Mouse (Mus musculus) CH12.LX (cell line): ENCODE measurements around the gene Clec11a. TPM values are rescaled to one million over a fixed set of nuclear protein-coding genes. Genes with fewer than 3 reads are reported as not detected.
A peak's percentile ranks its signal among the peaks of the same experiment; 100 is the strongest.

ENCODE experiments used
- DNase-seq: peaks from one replicate; pipeline ENCODE4 v3.0.0-alpha.2; 2013; ENCODE audit errors: extremely low read depth
- H3K27ac ChIP-seq: 2 replicates; pipeline ENCODE4 v1.5.1; 2012; ENCODE audit warnings: low read depth, mild to moderate bottlenecking, control low read depth, moderate library complexity; ENCODE audit not compliant: insufficient read depth
- H3K27me3 ChIP-seq: replicated peaks from 2 replicates; pipeline ENCODE3; 2012; ENCODE audit warnings: inconsistent platforms
- H3K36me3 ChIP-seq, 2 experiments: replicated peaks in 1 of 2; 2 replicates each; pipeline versions ENCODE3 to v1.6.1; 2012; ENCODE audit warnings: inconsistent platforms in 1 of 2, low read length in 1 of 2, mild to moderate bottlenecking in 1 of 2, mixed read lengths in 1 of 2, moderate library complexity in 1 of 2; ENCODE audit not compliant: control insufficient read depth in 1 of 2, insufficient read depth in 1 of 2
- H3K4me1 ChIP-seq, 2 experiments: 2 replicates each; pipeline ENCODE4 v1.6.1; 2012; ENCODE audit warnings: inconsistent platforms in 1 of 2, moderate library complexity in 1 of 2; ENCODE audit not compliant: insufficient read depth in 2 of 2, control insufficient read depth in 1 of 2
- H3K4me2 ChIP-seq: 2 replicates; pipeline ENCODE4 v1.6.1; 2012; ENCODE audit warnings: low read depth, mild to moderate bottlenecking, control low read depth; ENCODE audit not compliant: poor library complexity, insufficient read depth, severe bottlenecking
- H3K4me3 ChIP-seq, 3 experiments: fragments of 150-350 bp in 1 of 3; sonication (generic) in 1 of 3; replicated peaks in 1 of 3; 2 replicates each; pipeline versions ENCODE3 to v1.5.1; 2011 to 2012; ENCODE audit warnings: low read depth in 2 of 3, low read length in 2 of 3, mild to moderate bottlenecking in 2 of 3, moderate library complexity in 2 of 3, control low read depth in 1 of 3, improper control_type of control experiment in 1 of 3, inconsistent platforms in 1 of 3, mixed read lengths in 1 of 3; ENCODE audit not compliant: poor library complexity in 1 of 3
- H3K79me2 ChIP-seq: replicated peaks from 2 replicates; pipeline ENCODE4 v1.6.1; 2012; ENCODE audit warnings: mild to moderate bottlenecking, moderate library complexity; ENCODE audit not compliant: control insufficient read depth, poor library complexity, insufficient read depth, severe bottlenecking; ENCODE audit errors: extremely low read depth
- H3K9ac ChIP-seq: 2 replicates; pipeline ENCODE4 v1.6.1; 2012; ENCODE audit warnings: low read depth, mild to moderate bottlenecking, control low read depth, moderate library complexity; ENCODE audit not compliant: insufficient read depth
- H3K9me3 ChIP-seq: replicated peaks from 2 replicates; pipeline ENCODE3; 2012; ENCODE audit warnings: low read length, inconsistent platforms, mixed read lengths
- CHD2 ChIP-seq: IDR thresholded peaks from 2 replicates; pipeline ENCODE4 v1.6.1; 2011; ENCODE audit warnings: low read length, improper control_type of control experiment
- CTCF ChIP-seq, 2 experiments: IDR thresholded peaks in 1 of 2; conservative IDR thresholded peaks in 1 of 2; 2 replicates each; pipeline ENCODE4 v1.5.1; 2011 to 2012; ENCODE audit warnings: low read depth in 2 of 2, low read length in 2 of 2, improper control_type of control experiment in 1 of 2, inconsistent platforms in 1 of 2, mild to moderate bottlenecking in 1 of 2, moderate library complexity in 1 of 2
- E2F4 ChIP-seq: IDR thresholded peaks from 2 replicates; pipeline ENCODE4 v1.6.1; 2011; ENCODE audit warnings: low read depth, low read length, improper control_type of control experiment; ENCODE audit not compliant: insufficient replicate concordance
- ELF1 ChIP-seq: IDR thresholded peaks from 2 replicates; pipeline ENCODE4 v1.6.1; 2014; ENCODE audit warnings: low read depth, mild to moderate bottlenecking, inconsistent platforms, low read length, improper control_type of control experiment
- EP300 ChIP-seq: IDR thresholded peaks from 2 replicates; pipeline ENCODE4 v1.6.1; 2011; ENCODE audit warnings: low read length, improper control_type of control experiment
- ETS1 ChIP-seq: conservative IDR thresholded peaks from 2 replicates; pipeline ENCODE4 v1.6.1; 2012; ENCODE audit warnings: low read depth, mild to moderate bottlenecking, inconsistent platforms, low read length, improper control_type of control experiment, moderate library complexity
- HCFC1 ChIP-seq: IDR thresholded peaks from 2 replicates; pipeline ENCODE4 v1.6.1; 2012; ENCODE audit warnings: low read depth, mild to moderate bottlenecking, inconsistent platforms, low read length, improper control_type of control experiment
- IRF4 ChIP-seq: IDR thresholded peaks from 2 replicates; pipeline ENCODE4 v1.6.1; 2014; ENCODE audit warnings: low read depth, mild to moderate bottlenecking, inconsistent platforms, low read length, improper control_type of control experiment
- JUN ChIP-seq: IDR thresholded peaks from 2 replicates; pipeline ENCODE4 v1.6.1; 2011; ENCODE audit warnings: low read depth, mild to moderate bottlenecking, low read length, improper control_type of control experiment, moderate library complexity; ENCODE audit not compliant: insufficient read depth
- JUND ChIP-seq: conservative IDR thresholded peaks from 2 replicates; pipeline ENCODE4 v1.6.1; 2011; ENCODE audit warnings: low read depth, low read length, improper control_type of control experiment
- KAT2A ChIP-seq: IDR thresholded peaks from 2 replicates; pipeline ENCODE4 v1.6.1; 2012; ENCODE audit warnings: low read length, improper control_type of control experiment, inconsistent platforms; ENCODE audit not compliant: insufficient replicate concordance
- MAFK ChIP-seq: IDR thresholded peaks from 2 replicates; pipeline ENCODE4 v1.6.1; 2011; ENCODE audit warnings: low read length, improper control_type of control experiment; ENCODE audit not compliant: insufficient replicate concordance
- MAX ChIP-seq: IDR thresholded peaks from 2 replicates; pipeline ENCODE4 v1.6.1; 2011; ENCODE audit warnings: low read length, improper control_type of control experiment
- MAZ ChIP-seq: IDR thresholded peaks from 2 replicates; pipeline ENCODE4 v1.6.1; 2012; ENCODE audit warnings: low read depth, mild to moderate bottlenecking, inconsistent platforms, low read length, improper control_type of control experiment, moderate library complexity
- MEF2A ChIP-seq: IDR thresholded peaks from 2 replicates; pipeline ENCODE4 v1.6.1; 2014; ENCODE audit warnings: low read depth, mild to moderate bottlenecking, inconsistent platforms, low read length, improper control_type of control experiment, borderline replicate concordance
- MXI1 ChIP-seq: IDR thresholded peaks from 2 replicates; pipeline ENCODE4 v1.6.1; 2011; ENCODE audit warnings: mild to moderate bottlenecking, low read depth, low read length, improper control_type of control experiment
- NRF1 ChIP-seq: IDR thresholded peaks from 2 replicates; pipeline ENCODE4 v1.6.1; 2014; ENCODE audit warnings: low read depth, mild to moderate bottlenecking, inconsistent platforms, low read length, improper control_type of control experiment, moderate library complexity
- PAX5 ChIP-seq: IDR thresholded peaks from 2 replicates; pipeline ENCODE4 v1.6.1; 2012; ENCODE audit warnings: low read length, inconsistent platforms, mixed read lengths
- POLR2A ChIP-seq: IDR thresholded peaks from 2 replicates; pipeline ENCODE4 v1.6.1; 2011; ENCODE audit warnings: low read depth, mild to moderate bottlenecking, improper control_type of control experiment, low read length
- POLR2AphosphoS2 ChIP-seq: IDR thresholded peaks from 2 replicates; pipeline ENCODE4 v1.6.1; 2011; ENCODE audit warnings: low read depth, low read length, improper control_type of control experiment
- RAD21 ChIP-seq: IDR thresholded peaks from 2 replicates; pipeline ENCODE4 v1.6.1; 2011; ENCODE audit warnings: low read depth, mild to moderate bottlenecking, low read length, improper control_type of control experiment, moderate library complexity
- SIN3A ChIP-seq: IDR thresholded peaks from 2 replicates; pipeline ENCODE4 v1.6.1; 2012; ENCODE audit warnings: low read length, improper control_type of control experiment, inconsistent platforms
- TBP ChIP-seq: conservative IDR thresholded peaks from 2 replicates; pipeline ENCODE4 v1.6.1; 2011; ENCODE audit warnings: low read depth, low read length, improper control_type of control experiment
- TCF12 ChIP-seq: IDR thresholded peaks from 2 replicates; pipeline ENCODE4 v1.6.1; 2014; ENCODE audit warnings: low read depth, mild to moderate bottlenecking, inconsistent platforms, low read length, improper control_type of control experiment
- UBTF ChIP-seq: IDR thresholded peaks from 2 replicates; pipeline ENCODE4 v1.6.1; 2012; ENCODE audit warnings: low read depth, mild to moderate bottlenecking, inconsistent platforms, low read length, improper control_type of control experiment, moderate library complexity
- USF1 ChIP-seq: IDR thresholded peaks from 2 replicates; pipeline ENCODE4 v1.6.1; 2014; ENCODE audit warnings: low read depth, mild to moderate bottlenecking, inconsistent platforms, low read length, improper control_type of control experiment
- USF2 ChIP-seq: conservative IDR thresholded peaks from 2 replicates; pipeline ENCODE4 v1.6.1; 2011; ENCODE audit warnings: low read depth, low read length, improper control_type of control experiment
- ZC3H11A ChIP-seq: IDR thresholded peaks from 2 replicates; pipeline ENCODE4 v1.6.1; 2012; ENCODE audit warnings: low read depth, mild to moderate bottlenecking, inconsistent platforms, low read length, improper control_type of control experiment
- ZMIZ1 ChIP-seq: IDR thresholded peaks from 2 replicates; pipeline ENCODE4 v1.6.1; 2012; ENCODE audit warnings: low read depth, mild to moderate bottlenecking, inconsistent platforms, low read length, improper control_type of control experiment
- ZNF384 ChIP-seq: IDR thresholded peaks from 2 replicates; pipeline ENCODE4 v1.6.1; 2012; ENCODE audit warnings: low read depth, low read length, improper control_type of control experiment, inconsistent platforms
- dilution Hi-C: fragments of 300-500 bp; cut with MboI; formaldehyde crosslinking; loops from 2 replicates; pipeline ENCODE4 v1.14.3; 2020; ENCODE audit warnings: low sequenced_read_pairs; ENCODE audit not compliant: extremely low pct_unique_long_range_greater_than_20kb, extremely low pct_ligation_motif_present
- in situ Hi-C: fragments of 300-500 bp; cut with MboI; formaldehyde crosslinking; loops from 3 replicates; pipeline ENCODE4 v1.14.3; 2019; ENCODE audit warnings: low sequenced_read_pairs, low pct_ligation_motif_present, low pct_unique_long_range_greater_than_20kb, mixed read lengths
- polyA plus RNA-seq: library from polyadenylated mRNA; unstranded; fragments of >175 nt; gene quantifications from 2 replicates; pipeline ENCODE4 v1.2.1, GENCODE M21; 2012; ENCODE audit warnings: low read depth; ENCODE audit not compliant: insufficient read length
- total RNA-seq, 2 experiments: library from RNA; depleted of rRNA; stranded (reverse); fragments of 300-350 nt in 1 of 2; fragments of >200 nt in 1 of 2; gene quantifications; 2 replicates each; pipeline ENCODE4 v1.2.3; 2012 to 2014

The Clec11a gene
- total and polyA plus RNA-seq, 3 experiments, result 0.46 to 0.89 (median 0.53) TPM

GRCm38 (mm10) chr7:44305686-44306085 lies 1.0 kb downstream of the Clec11a start:
- Histone ChIP-seq H3K4me3 (peak overlapping the region in 2 of 3 experiments; percentile 29 to 34), H3K4me2 (peak overlapping the region; percentile 39), H3K27me3 (peaks cover 44% of the 10 kb centered on the region), H3K36me3 (peaks cover 0 to 5% of the 10 kb centered on the region in 2 experiments), H3K4me1 (peaks cover 9 to 35% of the 10 kb centered on the region in 2 experiments), H3K27ac (no peak overlapping the region), H3K79me2 (no peaks in the 10 kb centered on the region), H3K9me3 (no peaks in the 10 kb centered on the region), H3K9ac (no peak overlapping the region)
- 0 out of 2 replicates have a peak, but pooled peaks have one; percentile 19 for TF ChIP-seq SIN3A
- 0 out of 2 replicates have a peak, but pooled peaks have one; percentile 38 for TF ChIP-seq MAX
- no peak for TF ChIP-seq JUN
- in situ Hi-C loops, result no loop called here
- DNase-seq, result no peak
- dilution Hi-C loops, result no loop called here

GRCm38 (mm10) chr7:44304775-44305641 lies 1.7 kb downstream of the Clec11a start:
- Histone ChIP-seq H3K4me3 (peak overlapping the region; percentile 70 to 86 (median 81)), H3K4me1 (peaks cover 9 to 29% of the 10 kb centered on the region in 2 experiments), H3K79me2 (no peaks in the 10 kb centered on the region), H3K9ac (peak overlapping the region; percentile 93), H3K27me3 (peaks cover 38% of the 10 kb centered on the region), H3K9me3 (no peaks in the 10 kb centered on the region), H3K36me3 (peaks cover 0 to 5% of the 10 kb centered on the region in 2 experiments), H3K27ac (peak overlapping the region; percentile 74), H3K4me2 (peak overlapping the region; percentile 39)
- dilution Hi-C loops (no loop called here), in situ Hi-C loops (no loop called here)
- DNase-seq, result peak; percentile 100
- TF ChIP-seq PAX5, result no peak
- no peak for TF ChIP-seq MAZ
- TF ChIP-seq MXI1, result no peak
- no peak for TF ChIP-seq ETS1
- no peak for TF ChIP-seq JUND
- TF ChIP-seq ZC3H11A, result no peak
- TF ChIP-seq JUN, result no peak
- no peak; the same call in none of the 2 replicates for TF ChIP-seq SIN3A
- no peak for TF ChIP-seq USF2
- TF ChIP-seq ZMIZ1, result peak; percentile 94
- peak; percentile 95 for TF ChIP-seq NRF1
- peak; percentile 93 for TF ChIP-seq POLR2AphosphoS2
- TF ChIP-seq MEF2A, result 0 out of 2 replicates have a peak, but pooled peaks have one; percentile 61
- TF ChIP-seq KAT2A, result peak; percentile 67; the same call in 1 of the 2 replicates
- peak; percentile 88 for TF ChIP-seq TBP
- TF ChIP-seq ZNF384, result no peak
- peak; percentile 97 for TF ChIP-seq TCF12
- TF ChIP-seq MAFK, result no peak
- peak; percentile 97 for TF ChIP-seq POLR2A
- 0 out of 2 replicates have a peak, but pooled peaks have one; percentile 47 for TF ChIP-seq MAX
- no peak for TF ChIP-seq USF1
- TF ChIP-seq HCFC1, result peak; percentile 71
- no peak for TF ChIP-seq UBTF
- 0 out of 2 replicates have a peak, but pooled peaks have one; percentile 20 for TF ChIP-seq IRF4
- TF ChIP-seq ELF1, result peak; percentile 34; the same call in 1 of the 2 replicates
- TF ChIP-seq EP300, result no peak
- no peak for TF ChIP-seq E2F4
- TF ChIP-seq CHD2, result peak; percentile 99
- TF ChIP-seq RAD21, result no peak
- no peak for TF ChIP-seq CTCF (conservative IDR thresholded peaks at IDR 0.05 in 1 of 2, IDR thresholded peaks at IDR 0.05 in 1 of 2; ENCODE audit: low read depth in 2 of 2, low read length in 2 of 2)
